Mouse (Mus musculus): ENCODE measurements around the gene Pgd. TPM values are rescaled to one million over a fixed set of nuclear protein-coding genes. Genes with fewer than 3 reads are reported as not detected.
"Not testable (repeated sequence)": the region's sequence is repeated elsewhere in the genome, so short reads cannot be mapped to it uniquely, and the experiment has no call there.

Gene Pgd
- polyA plus RNA-seq, 1 experiment from 2014 or later, result 94.6 TPM

GRCm38 (mm10) chr4:149103875-149104561 is 62.6 kb downstream of the Pgd start, which contains the start of gene Dffa:
Gene Dffa, plus strand, starts transcription at chr4:149104146.
- H3K9me3 ChIP-seq (ENCODE audit: control insufficient read depth, low read length), result no peaks in the 10 kb centered on the region
- H3K4me2 ChIP-seq (ENCODE audit: low read length), result peak within 1 kb of the TSS; percentile 93
- peak; percentile 91 for ATAC-seq
- peaks cover 11% of the 10 kb centered on the region for H3K4me1 ChIP-seq (replicated peaks; ENCODE audit: control insufficient read depth, insufficient read depth, low read length)
- H3K36me3 ChIP-seq (ENCODE audit: control insufficient read depth, insufficient read depth), result peaks cover 4% of the 10 kb centered on the region; the same call in 1 of the 2 replicates
- no peaks in the 10 kb centered on the region for H3K27me3 ChIP-seq (replicated peaks; ENCODE audit: control insufficient read depth, insufficient read depth, low read length)
- WGBS, result under 1% methylated on average over 35 of the region's 35 CpGs
- H3K9ac ChIP-seq (replicated peaks; ENCODE audit: low read depth, low read length), result peak within 1 kb of the TSS; percentile 87
- 0 out of 2 replicates have a peak within 1 kb of the TSS, but pooled peaks have one; percentile 24 for H3K27ac ChIP-seq (ENCODE audit: low read length)
- peak within 1 kb of the TSS; percentile 85 for H3K4me3 ChIP-seq (replicated peaks; ENCODE audit: low read length)

DNA sequence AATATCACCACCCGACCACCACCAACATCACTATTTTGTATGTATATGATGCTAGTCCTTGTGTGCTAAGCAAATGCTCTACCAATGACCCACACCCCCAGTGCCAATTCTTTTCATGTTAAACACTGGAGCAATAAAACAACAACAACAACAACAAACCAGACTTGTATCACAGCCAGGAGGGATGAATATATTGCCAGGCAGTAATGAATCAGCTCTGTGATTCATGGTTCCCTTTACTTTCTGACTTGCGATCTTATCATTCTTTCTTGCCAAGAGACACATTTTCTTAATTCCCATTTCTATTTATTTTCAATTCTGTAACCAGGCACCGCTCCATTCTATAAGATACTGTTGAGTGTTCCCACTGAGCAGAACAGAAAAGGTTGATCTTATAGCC is 65.1 kb downstream of the Pgd start:
- Histone ChIP-seq H3K4me1 (replicated peaks; ENCODE audit: control insufficient read depth, insufficient read depth, low read length) (peaks cover 22% of the 10 kb centered on the region), H3K4me3 (replicated peaks; ENCODE audit: low read length) (no peak overlapping the region), H3K36me3 (ENCODE audit: control insufficient read depth, insufficient read depth) (no peaks in the 10 kb centered on the region), H3K27ac (ENCODE audit: low read length) (no peak overlapping the region), H3K27me3 (replicated peaks; ENCODE audit: control insufficient read depth, insufficient read depth, low read length) (no peaks in the 10 kb centered on the region), H3K4me2 (ENCODE audit: low read length) (no peak overlapping the region), H3K9me3 (ENCODE audit: control insufficient read depth, low read length) (no peaks in the 10 kb centered on the region), H3K9ac (replicated peaks; ENCODE audit: low read depth, low read length) (no peak overlapping the region)
- 82% methylated on average over 3 of the region's 3 CpGs for WGBS
- no peak for ATAC-seq

- not testable (repeated sequence) for H3K4me2 ChIP-seq (ENCODE audit: low read length); ATAC-seq; H3K27ac ChIP-seq (ENCODE audit: low read length); H3K4me3 ChIP-seq (replicated peaks; ENCODE audit: low read length); H3K36me3 ChIP-seq (ENCODE audit: control insufficient read depth, insufficient read depth); H3K9me3 ChIP-seq (ENCODE audit: control insufficient read depth, low read length); H3K9ac ChIP-seq (replicated peaks; ENCODE audit: low read depth, low read length); H3K27me3 ChIP-seq (replicated peaks; ENCODE audit: control insufficient read depth, insufficient read depth, low read length)
- H3K4me1 ChIP-seq (replicated peaks; ENCODE audit: control insufficient read depth, insufficient read depth, low read length), result peaks cover 22% of the 10 kb centered on the region
- WGBS, result 92% methylated on average over 12 of the region's 12 CpGs
Observed at GRCm38 (mm10) chr4:149100449-149100848, 66.1 kb downstream of the Pgd start.

Other genes starting within 250 kb of the Pgd start
- 53.7 and 56.9 TPM in 2 replicates for gene Pex14, start 66.9 kb downstream of the Pgd start, polyA plus RNA-seq (2015; fragmentation: Nextera tagmentation; extraction: Ambion mirVana)
- gene Dffa, start 62.6 kb downstream of the Pgd start, polyA plus RNA-seq (2015; fragmentation: Nextera tagmentation; extraction: Ambion mirVana), result 24.0 and 26.3 TPM in 2 replicates
- gene Cort, start 40.0 kb downstream of the Pgd start, polyA plus RNA-seq (2015; fragmentation: Nextera tagmentation; extraction: Ambion mirVana), result 1.4 and 1.8 TPM in 2 replicates
- 22.2 and 24.9 TPM in 2 replicates for gene Cenps, start 29.1 kb downstream of the Pgd start, polyA plus RNA-seq (2015; fragmentation: Nextera tagmentation; extraction: Ambion mirVana)
- gene Kif1b, start 140.9 kb upstream of the Pgd start, polyA plus RNA-seq (2015; fragmentation: Nextera tagmentation; extraction: Ambion mirVana), result 125 and 131 TPM in 2 replicates